Mouse (Mus musculus) G1E (cell line): ENCODE results near the gene Gtf2a1. TPM values are rescaled to one million over a fixed set of nuclear protein-coding genes. Genes with fewer than 3 reads are reported as not detected.

Source experiments
- ATAC-seq: 2 replicates; pipeline ENCODE4 v1.8.0; 2016; ENCODE audit warnings: mild to moderate bottlenecking; ENCODE audit not compliant: insufficient number of reproducible peaks, poor library complexity, low FRiP score, severe bottlenecking; ENCODE audit errors: extremely low read depth
- DNase-seq: peaks from one replicate; pipeline ENCODE4 v3.0.0; 2012; ENCODE audit warnings: low spot score
- H3K27me3 ChIP-seq: 2 replicates; pipeline ENCODE4 v1.6.1; 2012; ENCODE audit warnings: mild to moderate bottlenecking, low read length, inconsistent platforms; ENCODE audit not compliant: insufficient read depth
- H3K36me3 ChIP-seq: replicated peaks from 2 replicates; pipeline ENCODE3; 2012; ENCODE audit warnings: mild to moderate bottlenecking, inconsistent platforms
- H3K4me1 ChIP-seq: 2 replicates; pipeline ENCODE4 v1.6.1; 2012; ENCODE audit warnings: low read depth, low read length, inconsistent platforms, mixed read lengths; ENCODE audit not compliant: insufficient read depth
- H3K4me3 ChIP-seq: 2 replicates; pipeline ENCODE4 v1.5.1; 2012; ENCODE audit warnings: low read depth, mild to moderate bottlenecking, inconsistent platforms, low read length, moderate library complexity, mixed read lengths
- H3K9me3 ChIP-seq: replicated peaks from 2 replicates; pipeline ENCODE4 v1.6.1; 2012; ENCODE audit warnings: inconsistent platforms
- CTCF ChIP-seq: IDR thresholded peaks from 2 replicates; pipeline ENCODE4 v1.5.1; 2012; ENCODE audit warnings: low read depth, low read length, inconsistent platforms, mixed read lengths
- GATA1 ChIP-seq: IDR thresholded peaks from 2 replicates; pipeline ENCODE4 v1.6.1; 2012; ENCODE audit warnings: borderline replicate concordance, low read length, inconsistent platforms, mixed read lengths
- GATA2 ChIP-seq: IDR thresholded peaks from 2 replicates; pipeline ENCODE4 v1.6.1; 2012; ENCODE audit warnings: low read depth, low read length, inconsistent platforms, borderline replicate concordance
- POLR2AphosphoS5 ChIP-seq: IDR thresholded peaks from 2 replicates; pipeline ENCODE4 v1.6.1; 2012; ENCODE audit warnings: low read depth, low read length, inconsistent platforms; ENCODE audit not compliant: insufficient replicate concordance
- TAL1 ChIP-seq: conservative IDR thresholded peaks from 2 replicates; pipeline ENCODE4 v1.6.1; 2012; ENCODE audit warnings: low read depth, low read length, inconsistent platforms, mixed read lengths
- polyA plus RNA-seq: library from polyadenylated mRNA; stranded (reverse); fragments of >175 nt; gene quantifications from 2 replicates; pipeline ENCODE4 v1.2.3, GENCODE M21; 2012
- total RNA-seq, 2 experiments: library from RNA; stranded (forward) in 1 of 2; stranded (reverse) in 1 of 2; fragments of 200-1000 nt in 1 of 2; fragments of >200 nt in 1 of 2; fragmentation: Nextera tagmentation in 1 of 2; gene quantifications; 2 replicates each; pipeline ENCODE4 v1.2.3; 2014 to 2017

The Gtf2a1 gene
- total and polyA plus RNA-seq, 3 experiments = 13.5 to 153 (median 76.3) TPM

GRCm38 (mm10) chr12:91523626-91524025 lies 66.7 kb downstream of the Gtf2a1 start:
- DNase-seq (no peak), ATAC-seq (no peak)
- H3K4me3 ChIP-seq = no peak overlapping the region
- no peak for TF ChIP-seq GATA2
- H3K9me3 ChIP-seq = no peaks in the 10 kb centered on the region
- H3K36me3 ChIP-seq = no peaks in the 10 kb centered on the region
- peaks cover 6% of the 10 kb centered on the region for H3K27me3 ChIP-seq
- no peaks in the 10 kb centered on the region for H3K4me1 ChIP-seq

GRCm38 (mm10) chr12:91517808-91518207 lies 72.5 kb downstream of the Gtf2a1 start:
- no peaks in the 10 kb centered on the region for H3K9me3 ChIP-seq
- no peak for ATAC-seq
- DNase-seq = no peak
- H3K4me3 ChIP-seq = no peak overlapping the region
- no peaks in the 10 kb centered on the region for H3K4me1 ChIP-seq
- TF ChIP-seq CTCF (no peak), POLR2AphosphoS5 (no peak), TAL1 (no peak), GATA2 (no peak)
- no peaks in the 10 kb centered on the region for H3K36me3 ChIP-seq
- peaks cover 22% of the 10 kb centered on the region; the same call in 1 of the 2 replicates for H3K27me3 ChIP-seq

GRCm38 (mm10) chr12:91513980-91514379 lies 76.3 kb downstream of the Gtf2a1 start:
- Histone ChIP-seq H3K9me3 (no peaks in the 10 kb centered on the region), H3K36me3 (no peaks in the 10 kb centered on the region), H3K4me3 (no peak overlapping the region), H3K4me1 (no peaks in the 10 kb centered on the region), H3K27me3 (peaks cover 26% of the 10 kb centered on the region; the same call in 1 of the 2 replicates)
- no peak for TF ChIP-seq POLR2AphosphoS5
- no peak for TF ChIP-seq GATA1
- no peak for TF ChIP-seq TAL1
- no peak for TF ChIP-seq CTCF
- no peak for TF ChIP-seq GATA2
- ATAC-seq = no peak
- DNase-seq = no peak

DNA sequence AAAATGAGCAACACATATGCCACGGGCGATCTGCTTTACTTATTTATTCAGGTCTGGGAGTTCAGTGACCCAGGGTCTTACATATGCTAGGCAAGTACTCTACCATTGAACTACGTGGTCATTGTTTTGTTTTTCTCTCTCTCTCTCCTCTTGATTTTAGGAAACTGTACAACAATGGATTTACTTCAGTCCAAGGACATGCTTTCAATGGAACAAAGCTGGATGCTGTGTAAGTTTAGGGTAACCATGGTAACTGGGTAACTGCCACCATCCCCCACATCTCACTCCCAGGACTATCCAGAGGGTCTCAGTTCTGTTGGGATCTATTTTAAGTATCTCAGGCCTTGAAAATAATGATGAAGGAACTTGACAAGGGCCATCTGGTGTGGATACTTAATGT lies 78.5 kb downstream of the Gtf2a1 start:
- ATAC-seq (no peak), DNase-seq (no peak)
- no peaks in the 10 kb centered on the region for H3K36me3 ChIP-seq
- H3K27me3 ChIP-seq = peaks cover 20% of the 10 kb centered on the region; the same call in 1 of the 2 replicates
- H3K4me1 ChIP-seq = no peaks in the 10 kb centered on the region
- H3K9me3 ChIP-seq = no peaks in the 10 kb centered on the region
- TF ChIP-seq GATA1 = no peak
- no peak for TF ChIP-seq CTCF
- TF ChIP-seq POLR2AphosphoS5 = no peak
- no peak for TF ChIP-seq TAL1
- TF ChIP-seq GATA2 = no peak
- H3K4me3 ChIP-seq = no peak overlapping the region

Other genes starting within 250 kb of the Gtf2a1 start
- gene Cep128, start 206.1 kb downstream of the Gtf2a1 start, total RNA-seq (2014; fragmentation: Nextera tagmentation) = 99.2 and 109 TPM in 2 replicates
- gene Cep128, start 206.1 kb downstream of the Gtf2a1 start, total RNA-seq (2017) = 46.4 and 47.7 TPM in 2 replicates
- 8.5 and 8.9 TPM in 2 replicates for gene Cep128, start 206.1 kb downstream of the Gtf2a1 start, polyA plus RNA-seq
- gene Tshr, start 205.9 kb downstream of the Gtf2a1 start, total RNA-seq (2014; fragmentation: Nextera tagmentation) = not detected in 2 replicates
- gene Tshr, start 205.9 kb downstream of the Gtf2a1 start, total RNA-seq (2017) = 0.35 and 0.49 TPM in 2 replicates
- not detected in 2 replicates for gene Tshr, start 205.9 kb downstream of the Gtf2a1 start, polyA plus RNA-seq
- gene Ston2, start 197.9 kb upstream of the Gtf2a1 start, total RNA-seq (2014; fragmentation: Nextera tagmentation) = 110 TPM in 2 replicates
- 33.4 and 34.0 TPM in 2 replicates for gene Ston2, start 197.9 kb upstream of the Gtf2a1 start, total RNA-seq (2017)
- 69.8 and 74.5 TPM in 2 replicates for gene Ston2, start 197.9 kb upstream of the Gtf2a1 start, polyA plus RNA-seq